Mouse (Mus musculus) MEL (cell line): ENCODE measurements around the gene Cdh13. TPM values are rescaled to one million over a fixed set of nuclear protein-coding genes. Genes with fewer than 3 reads are reported as not detected.

Experiments used
- DNase-seq: peaks from one replicate; pipeline ENCODE4 v3.0.0; 2011; ENCODE audit warnings: low read depth, low spot score
- H3K27ac ChIP-seq: 2 replicates; pipeline ENCODE4 v1.5.1; 2012; ENCODE audit warnings: low read depth, mild to moderate bottlenecking, control low read depth, low read length, moderate library complexity; ENCODE audit not compliant: control insufficient read depth
- H3K27me3 ChIP-seq, 2 experiments: fragments of 150-350 bp in 1 of 2; sonication (generic) in 1 of 2; 2 replicates each; pipeline ENCODE4 v1.6.1; 2012; ENCODE audit warnings: low read length in 2 of 2, mild to moderate bottlenecking in 2 of 2, improper control_type of control experiment in 1 of 2, moderate library complexity in 1 of 2; ENCODE audit not compliant: insufficient read depth in 2 of 2, control insufficient read depth in 1 of 2
- H3K36me3 ChIP-seq, 2 experiments: 2 replicates each; pipeline ENCODE4 v1.6.1; 2012 to 2014; ENCODE audit warnings: low read length in 2 of 2, improper control_type of control experiment in 1 of 2, inconsistent platforms in 1 of 2, mild to moderate bottlenecking in 1 of 2; ENCODE audit not compliant: insufficient read depth in 2 of 2, control insufficient read depth in 1 of 2
- H3K4me1 ChIP-seq, 2 experiments: fragments of 150-350 bp in 1 of 2; sonication (generic) in 1 of 2; 2 replicates each; pipeline ENCODE4 v1.6.1; 2012; ENCODE audit warnings: low read length in 2 of 2, improper control_type of control experiment in 1 of 2, mild to moderate bottlenecking in 1 of 2; ENCODE audit not compliant: insufficient read depth in 2 of 2, control insufficient read depth in 1 of 2
- H3K4me3 ChIP-seq, 2 experiments: fragments of 150-350 bp in 1 of 2; sonication (generic) in 1 of 2; 2 replicates each; pipeline ENCODE4 v1.5.1; 2012; ENCODE audit warnings: low read depth in 2 of 2, low read length in 2 of 2, mild to moderate bottlenecking in 2 of 2, moderate library complexity in 2 of 2, control low read depth in 1 of 2, improper control_type of control experiment in 1 of 2; ENCODE audit not compliant: control insufficient read depth in 1 of 2, insufficient read depth in 1 of 2
- H3K79me2 ChIP-seq: 2 replicates; pipeline ENCODE4 v1.6.1; 2012; ENCODE audit warnings: mild to moderate bottlenecking, low read length, moderate library complexity; ENCODE audit not compliant: control insufficient read depth, poor library complexity, insufficient read depth
- H3K9ac ChIP-seq: 2 replicates; pipeline ENCODE4 v1.6.1; 2012; ENCODE audit warnings: low read depth, mild to moderate bottlenecking, control low read depth, low read length, moderate library complexity; ENCODE audit not compliant: control insufficient read depth, poor library complexity, severe bottlenecking
- H3K9me3 ChIP-seq: fragments of 150-350 bp; sonication (generic); replicated peaks from 2 replicates; pipeline ENCODE4 v1.6.1; 2012; ENCODE audit warnings: mild to moderate bottlenecking, low read length, improper control_type of control experiment, moderate library complexity; ENCODE audit not compliant: insufficient read depth
- BHLHE40 ChIP-seq: IDR thresholded peaks from 2 replicates; pipeline ENCODE4 v1.6.1; 2012; ENCODE audit warnings: low read depth, mild to moderate bottlenecking, inconsistent platforms, low read length, improper control_type of control experiment, borderline replicate concordance
- CHD2 ChIP-seq: IDR thresholded peaks from 2 replicates; pipeline ENCODE4 v1.6.1; 2011; ENCODE audit warnings: low read length, improper control_type of control experiment
- CTCF ChIP-seq, 3 experiments: IDR thresholded peaks in 2 of 3; conservative IDR thresholded peaks in 1 of 3; 2 replicates each; pipeline ENCODE4 v1.5.1; 2011 to 2012; ENCODE audit warnings: low read length in 3 of 3, low read depth in 2 of 3, mild to moderate bottlenecking in 2 of 3, improper control_type of control experiment in 1 of 3, inconsistent platforms in 1 of 3, mixed read lengths in 1 of 3, moderate library complexity in 1 of 3; ENCODE audit not compliant: control insufficient read depth in 1 of 3, insufficient read depth in 1 of 3, poor library complexity in 1 of 3, severe bottlenecking in 1 of 3
- E2F4 ChIP-seq: IDR thresholded peaks from 2 replicates; pipeline ENCODE4 v1.6.1; 2011; ENCODE audit warnings: low read depth, low read length, improper control_type of control experiment, borderline replicate concordance
- ELF1 ChIP-seq: IDR thresholded peaks from 2 replicates; pipeline ENCODE4 v1.6.1; 2014; ENCODE audit warnings: low read depth, mild to moderate bottlenecking, inconsistent platforms, low read length, improper control_type of control experiment, moderate library complexity
- EP300 ChIP-seq, 2 experiments: IDR thresholded peaks; 2 replicates each; pipeline ENCODE4 v1.6.1; 2011; ENCODE audit warnings: improper control_type of control experiment in 2 of 2, low read length in 2 of 2, low read depth in 1 of 2, mild to moderate bottlenecking in 1 of 2
- ETS1 ChIP-seq: IDR thresholded peaks from 2 replicates; pipeline ENCODE4 v1.6.1; 2012; ENCODE audit warnings: low read depth, mild to moderate bottlenecking, inconsistent platforms, low read length, improper control_type of control experiment, moderate library complexity
- GABPA ChIP-seq: IDR thresholded peaks from 2 replicates; pipeline ENCODE4 v1.6.1; 2012; ENCODE audit warnings: low read depth, mild to moderate bottlenecking, inconsistent platforms, low read length, improper control_type of control experiment, moderate library complexity
- GATA1 ChIP-seq: IDR thresholded peaks from 2 replicates; pipeline ENCODE4 v1.6.1; 2011; ENCODE audit warnings: low read depth, low read length, improper control_type of control experiment
- KAT2A ChIP-seq: conservative IDR thresholded peaks from 2 replicates; pipeline ENCODE4 v1.6.1; 2012; ENCODE audit warnings: low read depth, low read length, improper control_type of control experiment, inconsistent platforms
- MAFK ChIP-seq: IDR thresholded peaks from 2 replicates; pipeline ENCODE4 v1.6.1; 2011; ENCODE audit warnings: low read depth, mild to moderate bottlenecking, low read length, improper control_type of control experiment, borderline replicate concordance
- MYB ChIP-seq: IDR thresholded peaks from 2 replicates; pipeline ENCODE4 v1.6.1; 2011; ENCODE audit warnings: mild to moderate bottlenecking, low read depth, low read length, improper control_type of control experiment
- MYC ChIP-seq: IDR thresholded peaks from 2 replicates; pipeline ENCODE4 v1.6.1; 2011; ENCODE audit warnings: low read depth, mild to moderate bottlenecking, low read length, improper control_type of control experiment, moderate library complexity
- POLR2A ChIP-seq, 2 experiments: IDR thresholded peaks; 2 replicates each; pipeline ENCODE4 v1.6.1; 2011 to 2012; ENCODE audit warnings: low read length in 2 of 2, mild to moderate bottlenecking in 2 of 2, control low read depth in 1 of 2, improper control_type of control experiment in 1 of 2, low read depth in 1 of 2, moderate library complexity in 1 of 2; ENCODE audit not compliant: control insufficient read depth in 1 of 2, insufficient read depth in 1 of 2, poor library complexity in 1 of 2
- POLR2AphosphoS2 ChIP-seq: IDR thresholded peaks from 2 replicates; pipeline ENCODE4 v1.6.1; 2011; ENCODE audit warnings: low read length, improper control_type of control experiment
- RCOR1 ChIP-seq: IDR thresholded peaks from 2 replicates; pipeline ENCODE4 v1.6.1; 2012; ENCODE audit warnings: low read depth, mild to moderate bottlenecking, inconsistent platforms, low read length, improper control_type of control experiment
- SMC3 ChIP-seq: IDR thresholded peaks from 2 replicates; pipeline ENCODE4 v1.6.1; 2011; ENCODE audit warnings: low read depth, low read length, improper control_type of control experiment
- TBP ChIP-seq: IDR thresholded peaks from 2 replicates; pipeline ENCODE4 v1.8.0; 2011; ENCODE audit warnings: low read depth, low read length, improper control_type of control experiment
- TCF12 ChIP-seq: IDR thresholded peaks from 2 replicates; pipeline ENCODE4 v1.6.1; 2014; ENCODE audit warnings: low read depth, mild to moderate bottlenecking, inconsistent platforms, low read length, improper control_type of control experiment, moderate library complexity
- UBTF ChIP-seq: IDR thresholded peaks from 2 replicates; pipeline ENCODE4 v1.6.1; 2012; ENCODE audit warnings: low read depth, mild to moderate bottlenecking, inconsistent platforms, low read length, improper control_type of control experiment, moderate library complexity, borderline replicate concordance; ENCODE audit not compliant: insufficient read depth
- ZC3H11A ChIP-seq: IDR thresholded peaks from 2 replicates; pipeline ENCODE4 v1.6.1; 2012; ENCODE audit warnings: low read depth, mild to moderate bottlenecking, inconsistent platforms, low read length, improper control_type of control experiment
- ZKSCAN1 ChIP-seq: IDR thresholded peaks from 2 replicates; pipeline ENCODE4 v1.6.1; 2012; ENCODE audit warnings: low read depth, mild to moderate bottlenecking, inconsistent platforms, low read length, improper control_type of control experiment, moderate library complexity
- polyA plus RNA-seq, 2 experiments: library from polyadenylated mRNA; stranded (reverse) in 1 of 2; unstranded in 1 of 2; fragments of >175 nt in 1 of 2; fragments of >200 nt in 1 of 2; gene quantifications; 2 replicates each; pipeline versions ENCODE4 v1.2.1 to v1.2.4; 2012; ENCODE audit warnings: low replicate concordance in 2 of 2, low read depth in 1 of 2; ENCODE audit not compliant: insufficient read length in 2 of 2, insufficient read depth in 1 of 2, missing spikeins in 1 of 2
- total RNA-seq: library from RNA; depleted of rRNA; stranded (reverse); fragments of 300-350 nt; gene quantifications from 2 replicates; pipeline ENCODE4 v1.2.3, GENCODE M21; 2012

Gene Cdh13
- total and polyA plus RNA-seq, 3 experiments = not detected

DNA sequence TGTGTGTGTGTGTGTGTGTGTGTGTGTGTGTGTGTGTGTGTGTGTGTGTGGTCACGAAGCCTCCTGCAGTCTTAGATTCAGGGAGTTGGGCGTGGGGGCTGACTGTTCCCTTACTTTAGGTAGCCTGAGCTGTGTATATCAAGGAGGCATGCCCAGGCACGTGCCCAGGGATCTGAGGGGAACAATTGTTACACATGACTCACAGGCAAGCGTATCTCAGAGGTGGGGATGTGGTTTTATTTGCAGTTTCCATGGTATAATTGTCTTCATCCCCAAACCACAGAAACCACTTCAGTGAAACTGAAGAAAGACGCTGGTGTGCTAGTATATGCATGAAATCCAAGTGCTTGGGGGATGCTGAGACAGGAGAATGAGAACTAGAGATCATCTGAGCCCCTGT, 546.8 kb downstream of the Cdh13 start:
- no peak overlapping the region for H3K9ac ChIP-seq
- H3K27me3 ChIP-seq = no peaks in the 10 kb centered on the region
- no peaks in the 10 kb centered on the region for H3K79me2 ChIP-seq
- H3K9me3 ChIP-seq = no peaks in the 10 kb centered on the region
- no peak overlapping the region for H3K4me3 ChIP-seq
- H3K4me1 ChIP-seq = no peaks in the 10 kb centered on the region
- DNase-seq = no peak
- H3K36me3 ChIP-seq = no peaks in the 10 kb centered on the region
- TF ChIP-seq UBTF (no peak), POLR2A (IDR thresholded peaks at IDR 0.05; ENCODE audit: control insufficient read depth in 1 of 2, insufficient read depth in 1 of 2, low read depth in 1 of 2, low read length in 2 of 2, poor library complexity in 1 of 2) (no peak), GATA1 (no peak), KAT2A (no peak), CTCF (IDR thresholded peaks at IDR 0.05 in 2 of 3, conservative IDR thresholded peaks at IDR 0.05 in 1 of 3; ENCODE audit: control insufficient read depth in 1 of 3, insufficient read depth in 1 of 3, low read depth in 2 of 3, low read length in 3 of 3, poor library complexity in 1 of 3, severe bottlenecking in 1 of 3) (no peak), GABPA (no peak), ELF1 (no peak), BHLHE40 (no peak)
- TF ChIP-seq, all 39 proteins: peak for 0
- no peak overlapping the region for H3K27ac ChIP-seq

DNA sequence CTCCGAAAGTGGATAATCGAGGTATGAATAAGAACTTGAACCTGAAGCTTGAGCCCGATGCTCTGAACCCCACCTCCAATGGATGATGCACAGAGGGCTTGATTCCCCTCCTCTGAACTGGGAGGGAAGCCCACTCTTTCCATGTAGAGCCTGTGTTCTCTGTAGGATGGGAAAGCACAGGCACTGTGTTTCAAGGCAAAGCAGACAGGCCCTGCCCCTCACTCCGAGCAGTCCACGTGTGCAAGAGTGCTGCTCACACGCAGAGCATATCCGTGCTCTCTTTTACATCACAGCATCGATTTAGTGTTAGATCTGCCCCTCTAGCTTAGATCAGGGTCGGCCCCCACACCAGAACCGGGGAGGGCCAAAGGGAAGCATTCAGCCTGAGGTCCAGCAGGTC, 547.5 kb downstream of the Cdh13 start:
- TF ChIP-seq RCOR1 (no peak), CHD2 (no peak), MAFK (no peak), MYB (no peak), ETS1 (no peak), TBP (no peak), ZC3H11A (no peak), POLR2AphosphoS2 (no peak), SMC3 (no peak), E2F4 (no peak), CTCF (IDR thresholded peaks at IDR 0.05 in 2 of 3, conservative IDR thresholded peaks at IDR 0.05 in 1 of 3; ENCODE audit: control insufficient read depth in 1 of 3, insufficient read depth in 1 of 3, low read depth in 2 of 3, low read length in 3 of 3, poor library complexity in 1 of 3, severe bottlenecking in 1 of 3) (no peak), EP300 (IDR thresholded peaks at IDR 0.05; ENCODE audit: low read depth in 1 of 2, low read length in 2 of 2) (no peak), MYC (no peak), TCF12 (no peak), ZKSCAN1 (no peak), ELF1 (no peak), KAT2A (no peak), GABPA (no peak)
- Histone ChIP-seq H3K9ac (no peak overlapping the region), H3K27ac (no peak overlapping the region), H3K4me3 (no peak overlapping the region), H3K9me3 (no peaks in the 10 kb centered on the region), H3K79me2 (no peaks in the 10 kb centered on the region), H3K36me3 (no peaks in the 10 kb centered on the region), H3K4me1 (no peaks in the 10 kb centered on the region), H3K27me3 (no peaks in the 10 kb centered on the region)
- DNase-seq = no peak
